Mouse (Mus musculus) neural tube, embryonic 10.5 days (tissue): ENCODE measurements around the gene Itgae.

Experiments
- DNase-seq: peaks from one replicate; pipeline ENCODE4 v3.0.0-alpha.2; 2017; ENCODE audit warnings: low spot score; ENCODE audit errors: extremely low spot score

The Itgae gene

GRCm38 (mm10) chr11:73090283-73090682 is at the start of gene Itgae:
Gene Itgae, plus strand, starts transcription at chr11:73090583.
- no peak for DNase-seq

GRCm38 (mm10) chr11:73044229-73044755 is 46.1 kb upstream of the Itgae start:
- DNase-seq: no peak

DNA sequence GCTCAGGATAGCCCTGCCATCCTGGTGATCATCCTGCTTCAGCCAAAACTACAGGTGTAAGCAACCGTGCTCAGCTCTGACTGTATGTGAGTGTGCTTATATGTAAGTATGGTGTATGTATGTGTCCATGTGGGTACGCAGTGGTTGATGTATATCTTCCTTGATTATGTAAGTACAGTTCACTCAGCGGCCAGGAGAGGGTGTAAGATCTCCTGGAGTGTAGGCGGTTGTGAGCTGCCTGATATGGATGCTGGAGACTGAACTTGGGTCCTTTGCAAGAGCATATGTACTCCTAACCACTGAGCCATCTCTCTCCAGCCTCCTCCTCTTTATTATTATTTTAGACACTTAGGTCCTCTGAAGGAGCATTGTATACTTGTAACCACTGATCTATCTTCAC is 45.6 kb upstream of the Itgae start:
- no peak for DNase-seq

DNA sequence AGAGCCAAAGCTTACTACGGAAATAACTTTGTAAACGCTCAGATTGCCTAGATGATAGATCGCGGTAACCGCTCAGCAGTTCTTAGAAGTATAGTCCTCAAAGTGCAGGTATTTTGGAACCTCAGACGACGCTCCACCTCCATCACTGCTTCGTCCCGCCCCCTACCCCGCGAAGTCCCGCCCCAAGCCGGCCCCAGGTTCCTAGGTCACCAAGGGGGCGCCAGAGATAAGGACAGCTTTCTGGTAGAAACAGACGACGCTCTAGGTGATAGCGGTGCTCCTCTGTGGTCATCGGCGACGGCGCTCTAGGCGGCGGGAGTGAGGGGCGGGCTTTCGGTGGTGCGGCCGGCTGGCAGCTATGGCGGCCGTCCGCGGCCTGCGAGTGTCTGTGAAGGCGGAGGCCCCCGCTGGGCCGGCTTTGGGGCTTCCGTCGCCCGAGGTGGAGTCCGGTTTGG is 42.8 kb upstream of the Itgae start, which contains the start of gene Ncbp3:
Ncbp3 (plus strand) TSS at position 242 of the 455 bp plus-strand sequence.
- DNase-seq: peak; percentile 96

- no peak for DNase-seq
Observed at GRCm38 (mm10) chr11:73048030-73048876, 42.1 kb upstream of the Itgae start.

DNA sequence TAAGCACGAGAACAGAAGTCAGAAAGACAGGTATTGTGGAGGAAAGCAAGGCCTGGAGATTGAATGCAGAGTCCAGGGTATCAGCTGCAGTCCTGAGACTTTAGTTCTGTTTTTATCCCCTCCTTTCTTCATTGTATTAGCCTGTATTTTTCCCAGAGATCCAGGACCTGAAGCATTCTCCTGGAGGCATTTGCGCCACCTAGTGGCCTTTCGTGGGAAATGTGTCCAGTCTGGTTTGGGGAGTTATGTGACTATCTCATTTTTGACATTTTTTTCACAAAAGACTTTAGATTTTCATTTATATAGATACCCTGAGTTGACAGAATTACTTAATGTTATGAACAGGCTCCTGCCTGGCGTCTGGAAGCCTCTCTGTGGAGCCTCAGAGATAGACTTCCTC is 41.0 kb upstream of the Itgae start:
- peak; percentile 77 for DNase-seq

DNA sequence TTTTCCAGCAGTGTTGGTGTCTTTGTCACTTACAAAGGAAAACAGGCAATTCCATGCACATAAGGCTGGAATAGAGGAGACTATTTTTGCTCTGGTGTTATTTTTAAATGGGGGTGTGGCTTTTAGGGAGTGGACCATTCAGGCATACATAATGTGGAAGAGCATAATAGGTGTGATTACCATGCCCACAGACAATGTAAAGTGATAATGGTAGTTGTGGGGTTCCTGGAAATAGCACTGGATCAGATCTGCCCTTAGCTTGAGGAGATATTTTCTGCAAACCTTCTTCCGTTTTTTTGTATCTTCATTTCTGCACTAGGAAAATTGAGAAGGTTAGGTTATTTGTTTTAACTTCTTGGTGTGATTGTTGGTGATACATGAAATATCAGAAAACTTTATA is 37.6 kb upstream of the Itgae start:
- no peak for DNase-seq

- DNase-seq: no peak
Observed at GRCm38 (mm10) chr11:73057701-73058100, 32.7 kb upstream of the Itgae start.

GRCm38 (mm10) chr11:73059630-73060029 is 30.8 kb upstream of the Itgae start:
- no peak for DNase-seq

DNA sequence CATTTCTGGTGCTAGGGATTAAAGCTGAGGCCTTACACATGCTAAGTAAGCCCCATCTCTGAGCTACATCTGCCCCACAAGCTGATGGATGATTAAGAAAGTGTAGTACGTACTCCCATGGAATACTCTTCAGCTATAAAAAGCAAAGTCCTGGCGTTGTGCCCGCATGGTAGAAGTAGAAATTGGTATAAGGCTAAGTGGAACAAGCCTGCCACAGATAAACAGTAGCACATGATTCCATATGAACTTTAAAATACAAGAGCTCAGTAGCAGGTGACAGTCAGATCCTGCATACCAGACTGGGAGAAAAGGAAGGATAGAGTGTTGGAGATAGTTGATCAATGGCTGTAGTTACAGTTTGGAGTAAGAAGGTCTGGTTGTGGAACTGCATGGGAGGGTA is 29.0 kb upstream of the Itgae start:
- DNase-seq: no peak

DNA sequence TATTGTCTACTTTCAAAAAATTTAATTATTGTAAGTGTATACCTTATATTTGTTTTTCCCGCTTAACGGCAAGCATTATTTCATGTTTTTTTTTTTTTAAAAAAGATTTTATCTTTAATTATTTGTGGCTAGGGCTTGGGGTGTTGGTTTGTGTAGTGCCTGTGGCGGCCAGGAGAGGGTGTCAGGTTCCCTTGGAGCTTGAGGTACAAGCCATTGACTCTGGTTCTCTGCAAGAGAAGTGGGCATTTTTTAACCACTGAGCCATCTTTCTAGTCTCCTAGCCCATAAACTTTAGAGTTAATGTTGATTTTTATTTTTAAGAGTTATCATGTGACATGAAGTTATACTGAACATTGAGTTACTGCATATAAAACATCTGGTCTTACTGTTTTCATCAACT is 18.5 kb upstream of the Itgae start:
- no peak for DNase-seq

- DNase-seq: no peak
Observed at GRCm38 (mm10) chr11:73076295-73076694, 14.1 kb upstream of the Itgae start.

DNA sequence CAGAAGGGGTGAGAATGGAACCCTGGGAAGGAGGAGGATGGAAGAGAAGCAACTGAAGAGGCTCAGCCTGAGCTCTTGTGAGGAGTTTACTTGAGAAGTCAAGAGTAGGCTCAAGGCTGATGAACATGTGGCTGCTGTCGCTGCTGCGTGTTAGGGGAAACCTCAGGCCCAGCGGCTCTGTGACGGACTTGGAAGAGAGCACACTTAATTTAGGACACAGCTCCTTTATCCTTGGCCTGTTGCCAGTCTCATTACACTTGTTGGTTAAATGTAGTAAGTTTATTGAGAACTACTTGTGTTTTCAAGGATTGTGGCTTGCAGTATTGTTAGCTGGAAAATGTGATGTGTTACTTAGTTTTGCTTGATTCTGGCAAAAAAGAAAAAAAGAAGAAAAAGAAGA is 13.7 kb upstream of the Itgae start:
- DNase-seq: no peak

DNA sequence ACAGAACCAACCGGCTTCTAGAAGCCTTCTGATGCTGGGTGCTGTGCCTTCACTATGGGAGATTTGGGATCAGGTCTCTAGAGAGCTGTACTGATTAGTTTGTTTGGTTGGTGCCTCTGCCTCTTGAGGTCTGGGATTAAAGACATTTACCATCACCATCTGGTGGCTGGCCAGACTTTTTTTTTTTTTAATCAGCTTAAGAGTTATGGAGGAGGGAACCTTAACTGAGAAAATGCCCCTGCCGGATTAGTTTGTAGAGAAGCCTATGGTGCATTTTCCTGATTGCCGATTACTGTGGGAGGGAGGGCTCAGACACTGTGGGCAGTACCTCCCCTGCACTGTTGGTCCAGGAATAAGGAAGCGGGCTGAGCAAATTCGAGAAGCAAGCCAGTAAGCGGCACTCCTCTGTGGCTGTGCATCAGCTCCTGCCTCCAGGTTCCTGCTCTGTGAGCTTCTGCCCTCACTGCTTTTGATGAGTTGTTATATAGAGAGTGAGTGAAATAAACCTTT is 13.1 kb upstream of the Itgae start:
- no peak for DNase-seq

- no peak for DNase-seq
Observed at GRCm38 (mm10) chr11:73078615-73079014, 11.8 kb upstream of the Itgae start.

DNA sequence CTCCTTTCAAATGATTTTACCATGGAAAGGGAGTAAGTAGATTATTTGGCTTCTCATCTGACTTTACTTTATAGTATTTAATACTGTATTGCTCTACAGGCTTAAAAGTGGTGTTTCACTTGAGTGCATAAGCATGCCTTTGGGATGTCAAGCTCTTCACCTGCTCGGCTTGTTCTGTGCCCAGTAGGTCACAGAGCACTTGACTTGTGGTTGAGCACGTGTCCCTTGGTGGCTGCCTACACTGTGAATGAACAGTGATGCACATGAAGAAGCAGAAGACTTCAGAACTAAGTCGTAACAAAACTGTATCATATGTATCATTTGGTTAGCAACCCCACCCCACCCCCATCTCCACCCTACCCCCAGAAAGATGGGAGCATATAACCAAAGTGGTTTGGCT is 10.1 kb upstream of the Itgae start:
- DNase-seq: no peak

- DNase-seq: no peak
Observed at GRCm38 (mm10) chr11:73084303-73084702, 6.1 kb upstream of the Itgae start.

GRCm38 (mm10) chr11:73084804-73085231 is 5.6 kb upstream of the Itgae start:
- no peak for DNase-seq

DNA sequence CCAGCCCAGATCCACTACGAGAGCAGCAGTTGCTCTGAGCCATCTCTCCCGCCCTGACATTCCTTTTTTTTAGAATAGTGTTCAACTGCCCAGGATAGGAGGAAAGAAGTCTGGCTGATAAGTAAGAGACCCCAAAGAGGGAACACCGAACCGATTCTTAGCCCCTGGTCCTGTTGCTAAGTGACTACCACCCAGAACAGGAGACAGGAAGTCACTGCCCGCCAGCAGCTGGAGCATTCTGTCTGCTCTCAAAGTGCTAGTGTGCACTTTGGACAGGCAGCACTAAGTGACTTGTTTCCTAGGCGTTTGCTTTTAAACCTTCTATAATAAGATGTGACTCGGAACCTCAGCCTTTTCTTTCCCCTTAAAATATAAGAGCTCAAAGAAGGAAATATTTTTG is 5.0 kb upstream of the Itgae start:
- DNase-seq: no peak

DNA sequence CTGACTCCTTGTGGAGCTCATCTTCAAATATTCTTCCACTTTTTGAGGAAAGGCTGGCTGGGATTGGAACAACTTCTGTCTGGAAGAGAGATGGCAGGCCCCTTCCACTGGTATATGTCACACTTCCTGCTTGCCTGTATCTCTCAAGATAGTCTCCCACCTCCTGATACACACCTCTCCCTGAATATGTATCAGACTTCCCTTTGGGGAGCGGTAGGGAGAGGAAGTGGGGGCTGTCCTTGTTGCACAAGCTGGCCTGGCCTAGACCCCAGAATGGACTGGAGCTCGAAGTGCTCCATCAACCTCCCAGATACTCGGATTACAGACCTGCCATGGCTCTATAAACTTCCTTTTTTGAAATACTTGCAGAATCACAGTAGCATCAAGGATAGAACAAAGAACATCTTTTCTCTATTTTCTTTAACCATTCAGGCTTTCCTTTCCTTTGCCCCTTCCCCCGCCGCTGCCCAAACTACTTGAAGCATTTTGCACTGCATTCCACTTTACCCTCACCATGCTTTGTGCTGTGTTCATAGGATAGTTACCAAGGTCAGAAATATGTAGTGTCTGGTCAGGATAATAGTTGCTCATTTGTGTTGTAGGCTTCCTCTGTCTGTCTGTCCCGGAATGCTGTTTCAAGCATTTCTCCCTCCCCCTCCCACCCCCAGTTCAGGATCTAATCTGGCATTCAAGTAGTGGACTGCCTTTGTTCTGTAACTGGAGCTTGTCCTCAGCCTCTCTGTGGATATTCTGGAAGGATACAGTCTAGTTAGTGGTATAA is 2.5 kb upstream of the Itgae start:
- DNase-seq: no peak

- DNase-seq: no peak
Observed at GRCm38 (mm10) chr11:73090826-73091225, 443 bp downstream of the Itgae start.

- no peak for DNase-seq
Observed at GRCm38 (mm10) chr11:73092057-73092456, 1.7 kb downstream of the Itgae start.
